Mouse (Mus musculus): ENCODE results near the gene Cadm2.
A peak's percentile ranks its signal among the peaks of the same experiment; 100 is the strongest.

The Cadm2 gene

DNA sequence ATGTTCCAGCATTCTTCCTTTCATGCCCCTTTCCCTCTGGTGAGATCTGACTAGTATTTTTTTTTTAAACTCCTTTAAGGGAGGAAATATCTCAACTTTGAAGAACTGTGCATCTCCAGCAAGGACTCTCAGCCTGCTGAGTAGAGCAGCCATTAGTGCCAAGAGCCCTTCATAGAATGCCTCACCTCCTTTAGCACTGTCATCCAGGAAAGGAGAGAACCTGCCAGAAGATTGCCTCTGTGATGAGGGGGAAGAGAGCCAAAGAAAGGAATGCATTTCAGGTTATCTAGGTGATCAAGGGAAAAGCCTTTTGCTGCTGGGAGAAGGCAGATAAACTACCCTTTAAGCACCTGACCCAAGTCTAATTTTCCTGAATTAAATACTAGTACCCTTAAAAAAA, 943.5 kb downstream of the Cadm2 start:
- no peak for DNase-seq

- peak; percentile 60 for DNase-seq
Observed at GRCm38 (mm10) chr16:66651013-66651362, 969.7 kb downstream of the Cadm2 start.

GRCm38 (mm10) chr16:66650348-66651012, 970.2 kb downstream of the Cadm2 start:
- DNase-seq: peak; percentile 67

DNA sequence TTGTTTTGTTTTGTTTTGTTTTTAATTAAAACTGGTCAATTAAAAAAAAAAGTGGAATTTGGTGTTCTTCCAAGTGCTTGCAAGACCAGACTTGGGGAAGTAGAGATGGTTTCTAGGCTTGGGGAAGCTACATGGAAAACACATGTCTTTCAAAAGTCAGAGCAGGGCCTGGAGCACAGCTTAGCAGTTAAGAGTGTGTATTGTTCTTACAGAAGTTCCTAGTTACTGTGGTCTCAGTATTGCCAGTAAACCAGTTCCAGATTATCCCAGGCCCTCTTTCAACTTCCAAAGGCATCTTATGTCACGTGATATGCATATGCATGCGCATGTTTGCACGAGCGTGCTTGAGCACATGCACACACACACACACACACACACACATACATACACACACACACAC, 972.9 kb downstream of the Cadm2 start:
- DNase-seq: no peak

DNA sequence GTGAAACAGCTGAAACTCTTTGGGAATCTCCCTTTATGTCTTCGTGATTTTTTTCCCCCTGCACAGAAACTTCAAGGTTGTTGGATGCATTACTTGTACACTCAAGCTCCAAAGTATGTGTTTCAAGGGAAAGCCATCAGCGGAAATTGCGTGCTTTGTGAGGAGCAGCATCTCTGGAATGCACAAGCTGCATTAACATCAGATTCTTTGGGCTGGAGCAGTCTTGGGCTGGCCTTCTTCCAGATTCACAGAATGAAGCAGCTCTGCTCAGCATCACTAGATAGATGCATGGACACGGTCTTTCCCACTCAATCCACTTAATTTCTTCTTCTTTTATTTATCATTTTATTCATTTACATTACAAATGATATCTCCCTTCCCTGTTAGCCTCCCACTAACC, 977.1 kb downstream of the Cadm2 start:
- DNase-seq: no peak

DNA sequence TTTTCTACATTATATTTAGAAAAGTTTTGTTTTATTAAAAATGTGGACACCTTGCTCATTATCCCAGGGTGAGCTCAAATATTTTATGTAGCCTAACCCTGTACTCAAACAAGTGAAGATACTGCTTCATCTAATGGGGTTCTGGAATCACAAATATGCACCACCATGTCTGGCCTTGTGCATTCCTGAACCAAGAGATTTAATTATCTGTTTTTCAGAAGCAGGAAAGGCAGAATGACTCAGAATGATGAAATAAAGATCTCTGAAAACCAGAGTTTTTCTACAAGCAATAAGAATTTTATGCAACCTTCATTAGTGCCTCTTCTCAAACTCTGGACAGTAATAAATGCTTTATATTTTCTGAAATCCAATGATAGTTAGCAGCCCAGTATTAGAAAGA, 993.2 kb downstream of the Cadm2 start:
- DNase-seq: no peak

DNA sequence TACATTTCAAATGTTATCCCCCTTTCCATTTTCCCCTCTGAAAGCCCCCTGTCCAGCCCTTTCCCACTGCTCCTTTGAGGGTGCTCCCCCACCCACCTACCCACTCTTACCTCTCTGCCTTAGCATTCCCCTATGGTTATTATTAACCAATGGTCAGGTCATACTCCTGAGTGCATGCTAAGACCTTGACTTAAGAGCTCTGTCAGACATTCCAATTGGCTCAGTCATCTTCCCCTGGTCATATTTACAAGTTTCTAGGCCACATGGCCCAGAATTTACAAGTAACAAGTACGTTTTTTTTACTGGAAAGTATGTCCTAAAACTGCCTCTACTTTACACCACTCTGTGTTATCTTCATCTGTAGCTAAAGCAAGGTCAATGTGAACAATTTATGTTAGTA, 998.3 kb downstream of the Cadm2 start:
- no peak for DNase-seq

DNA sequence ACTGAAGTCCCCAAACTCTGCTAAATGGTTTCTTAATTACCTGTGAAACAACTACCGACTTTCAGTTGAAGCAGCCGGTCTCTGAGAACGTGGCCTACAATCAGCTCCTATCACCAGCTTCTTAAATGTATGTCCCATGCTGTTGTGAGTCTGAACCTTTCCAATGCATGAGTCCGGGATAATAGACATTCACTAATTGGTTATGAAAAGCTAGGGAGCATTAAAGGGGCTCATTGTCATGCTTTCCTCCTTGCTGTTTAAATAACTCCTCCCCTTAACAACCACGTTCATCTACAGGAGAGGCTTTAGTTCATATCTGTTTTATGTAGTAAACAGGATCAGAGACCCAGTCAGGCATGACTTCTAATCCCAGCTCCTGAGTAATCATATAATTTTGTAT, 1008.1 kb downstream of the Cadm2 start:
- no peak for DNase-seq

Measured in cerebellum, adult 11 months (tissue).